Mouse (Mus musculus): ENCODE measurements around the gene Marf1. TPM values are rescaled to one million over a fixed set of nuclear protein-coding genes. Genes with fewer than 3 reads are reported as not detected.
"Not testable (repeated sequence)": the region's sequence is repeated elsewhere in the genome, so short reads cannot be mapped to it uniquely, and the experiment has no call there.

Gene Marf1
- total RNA-seq (2021): 150 and 155 TPM in 2 replicates
- long read RNA-seq, partial matches to known transcripts: 8 of 25 reads
- long read RNA-seq, other reads (novel, unspliced or antisense): 17 of 25 reads

DNA sequence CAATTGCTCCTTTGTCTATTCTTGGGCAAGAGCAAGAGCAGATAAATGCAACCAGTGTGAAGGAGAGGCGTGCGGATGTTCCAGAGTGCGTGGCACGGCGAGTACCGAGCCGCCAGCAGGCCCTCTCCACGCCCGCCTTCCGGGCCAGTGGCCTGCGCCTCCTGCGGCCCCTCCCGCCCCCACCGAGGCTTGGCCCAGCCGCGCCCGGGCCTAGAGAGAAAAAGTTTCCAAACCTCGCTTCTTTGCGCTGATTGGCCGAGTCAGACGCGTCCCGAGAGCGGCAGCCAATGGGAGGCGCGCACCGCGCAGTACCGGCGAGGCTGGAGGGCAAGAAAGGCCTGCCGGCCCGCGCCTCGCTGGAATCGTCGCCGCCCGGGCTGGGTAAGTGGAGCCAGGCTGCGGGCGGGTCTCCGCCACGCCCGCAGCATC is at the start of gene Marf1, which contains the start of gene Nde1:
Gene Marf1 (minus strand): TSS at position 364 of the 429 bp plus-strand sequence.
Gene Nde1 (plus strand): TSS at position 288 of the 429 bp plus-strand sequence.
- peak; percentile 95 for DNase-seq

DNA sequence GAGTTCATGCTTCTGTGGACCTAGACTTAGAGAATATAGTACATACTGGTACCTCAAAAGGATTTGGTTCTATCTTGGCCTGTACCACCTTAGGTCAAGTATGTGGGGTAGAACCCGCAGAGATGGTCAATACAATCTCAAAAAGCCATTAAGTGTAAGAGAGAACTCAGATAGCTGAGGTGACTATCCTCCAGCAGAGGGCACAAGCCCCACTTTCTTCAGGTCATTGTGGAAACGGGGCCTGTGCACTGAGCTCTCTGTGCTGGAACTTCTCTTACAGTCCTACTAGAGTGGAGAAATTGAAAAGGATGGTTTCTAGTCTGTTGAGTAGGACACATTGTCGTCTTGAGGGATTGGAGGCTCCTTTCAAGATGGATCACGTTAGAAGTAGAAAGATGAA is 35.6 kb upstream of the Marf1 start:
- no peak for DNase-seq

- peak; percentile 76 for DNase-seq
Measured at GRCm38 (mm10) chr16:14195427-14195826, 32.3 kb upstream of the Marf1 start.

GRCm38 (mm10) chr16:14194164-14194950 is 31.2 kb upstream of the Marf1 start:
- no peak for DNase-seq

- no peak for DNase-seq
Measured at GRCm38 (mm10) chr16:14185516-14185915, 22.4 kb upstream of the Marf1 start.

- no peak for DNase-seq
Measured at GRCm38 (mm10) chr16:14183856-14184255, 20.7 kb upstream of the Marf1 start.

- no peak for DNase-seq
Measured at GRCm38 (mm10) chr16:14182360-14182759, 19.2 kb upstream of the Marf1 start.

GRCm38 (mm10) chr16:14180163-14180733 is 17.1 kb upstream of the Marf1 start:
- DNase-seq: no peak

GRCm38 (mm10) chr16:14178041-14178440 is 14.9 kb upstream of the Marf1 start:
- DNase-seq: no peak

DNA sequence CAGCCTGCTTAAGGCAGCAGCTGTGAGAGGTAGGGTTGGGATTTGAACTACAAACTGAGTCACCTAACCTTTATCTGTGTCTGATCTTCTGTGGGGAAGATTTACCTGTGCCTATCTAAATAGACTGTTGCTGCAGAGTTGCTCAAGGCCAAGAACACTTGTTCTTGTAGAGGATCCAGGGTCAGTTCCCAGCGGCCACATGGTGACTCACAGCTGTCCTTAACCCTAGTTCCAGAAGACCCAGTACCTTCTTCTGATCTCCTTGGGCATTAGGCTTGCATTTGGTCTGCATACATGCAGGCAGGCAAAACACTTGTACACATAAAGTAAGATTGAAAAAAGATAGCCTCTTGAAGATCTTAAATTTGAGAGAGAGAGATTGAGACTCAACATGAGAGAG is 6.6 kb upstream of the Marf1 start:
- no peak for DNase-seq

GRCm38 (mm10) chr16:14166490-14166889 is 3.3 kb upstream of the Marf1 start:
- DNase-seq: no peak

DNA sequence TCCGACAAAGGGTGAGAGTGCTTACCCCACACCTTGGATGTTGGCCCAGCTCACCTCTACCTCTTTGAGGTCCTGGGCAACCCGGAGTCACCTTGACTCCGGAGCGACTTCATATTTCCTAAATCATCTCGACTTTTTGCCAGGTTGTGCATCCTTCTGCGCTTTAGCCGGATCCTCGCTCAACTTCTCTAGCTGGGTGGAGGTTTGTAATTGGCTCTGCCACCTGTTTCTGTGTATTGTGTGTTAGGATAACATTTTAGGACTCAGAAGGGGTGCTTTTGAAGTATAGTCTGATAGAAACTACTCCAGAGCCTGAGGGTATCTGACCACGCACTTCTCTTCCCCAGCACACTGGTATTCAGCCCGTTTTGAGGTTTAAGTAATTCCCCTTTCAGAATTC is 580 bp upstream of the Marf1 start:
- no peak for DNase-seq

DNA sequence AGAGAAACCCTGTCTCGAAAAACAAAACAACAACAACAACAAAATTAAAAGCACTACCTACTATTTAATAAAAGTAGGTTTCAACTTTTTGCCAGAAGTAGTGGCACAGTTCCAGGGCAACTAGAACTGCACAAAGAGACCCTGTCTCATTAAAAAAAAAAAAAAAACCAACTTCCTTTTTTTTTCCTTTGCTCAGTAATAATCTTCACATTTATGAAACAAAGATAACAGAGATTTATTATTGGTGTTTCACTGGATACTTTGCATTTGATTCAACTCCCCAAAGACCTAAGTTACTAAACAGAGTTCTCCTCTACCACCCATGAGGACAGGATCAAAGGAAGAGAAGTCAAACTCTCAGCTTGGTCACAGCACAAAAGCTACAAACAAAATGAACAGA is 2.2 kb downstream of the Marf1 start:
- DNase-seq: no peak

GRCm38 (mm10) chr16:14159746-14160131 is 3.4 kb downstream of the Marf1 start:
- peak; percentile 53 for DNase-seq

GRCm38 (mm10) chr16:14158936-14159745 is 4.0 kb downstream of the Marf1 start:
- DNase-seq: peak; percentile 98

DNA sequence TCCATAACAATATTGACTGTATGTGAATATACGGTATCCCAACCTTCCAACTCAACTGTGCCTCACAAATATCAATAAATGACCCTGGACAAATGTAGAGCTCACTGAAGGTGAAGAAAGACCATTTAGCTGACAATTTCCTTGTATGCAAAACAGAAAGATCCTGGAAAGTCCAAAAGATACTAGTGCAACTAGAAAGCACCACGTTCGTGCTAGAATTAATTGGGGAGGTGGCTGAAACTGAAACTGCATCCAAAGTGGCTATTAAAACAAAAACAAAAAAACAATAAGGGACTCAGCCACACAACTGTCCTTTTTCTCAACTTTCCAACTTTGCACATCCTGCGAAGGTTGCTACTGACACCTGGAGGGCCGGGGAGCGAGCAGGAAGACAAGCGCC is 4.6 kb downstream of the Marf1 start:
- DNase-seq: no peak

GRCm38 (mm10) chr16:14156312-14156711 is 6.8 kb downstream of the Marf1 start:
- no peak for DNase-seq

GRCm38 (mm10) chr16:14155638-14156037 is 7.5 kb downstream of the Marf1 start:
- not testable (repeated sequence) for DNase-seq

DNA sequence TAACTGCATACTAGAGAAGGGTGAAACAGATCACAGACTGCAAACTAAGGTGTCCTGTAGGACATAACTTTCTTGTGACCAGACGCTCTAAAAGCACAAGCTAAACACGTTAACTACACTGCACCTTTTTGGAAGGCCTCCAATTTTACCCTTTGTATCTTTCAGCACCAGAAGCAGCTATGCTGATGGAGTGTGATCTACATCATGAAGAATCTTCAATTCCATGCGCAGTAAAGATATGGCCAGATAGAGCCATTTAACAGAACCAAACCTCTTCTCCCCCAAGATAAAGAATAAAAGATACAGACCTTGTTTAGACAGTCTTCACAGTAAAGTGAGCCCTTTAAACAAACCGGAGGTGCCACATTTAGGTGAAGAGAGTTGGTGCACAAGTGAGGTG is 11.4 kb downstream of the Marf1 start:
- no peak for DNase-seq

- DNase-seq: no peak
Measured at GRCm38 (mm10) chr16:14147712-14148111, 15.4 kb downstream of the Marf1 start.

DNA sequence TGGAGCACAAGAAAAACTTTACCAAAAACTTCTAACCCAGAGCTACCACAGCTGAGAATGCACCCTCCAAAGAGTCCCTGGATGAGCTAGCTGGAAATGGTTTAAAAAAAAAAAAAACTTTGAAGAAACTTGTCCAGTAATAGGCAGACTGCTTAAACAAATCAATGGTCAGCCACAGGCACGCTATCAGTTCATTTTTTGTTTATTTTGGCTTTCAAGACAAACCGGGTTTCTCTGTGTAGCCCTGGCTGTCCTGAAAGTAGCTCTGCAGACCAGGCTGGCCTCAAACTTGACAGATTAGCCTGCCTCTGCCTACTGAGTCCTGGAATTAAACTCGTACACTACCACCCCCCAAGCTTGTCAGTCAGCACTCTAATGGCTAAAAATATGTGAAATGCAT is 19.9 kb downstream of the Marf1 start:
- DNase-seq: no peak

GRCm38 (mm10) chr16:14139106-14139505 is 24.0 kb downstream of the Marf1 start:
- no peak for DNase-seq

All from adrenal gland, postnatal 25 days (tissue).